13 mouse cellular contexts compared by ENCODE assay signal in the genomic region with DNA sequence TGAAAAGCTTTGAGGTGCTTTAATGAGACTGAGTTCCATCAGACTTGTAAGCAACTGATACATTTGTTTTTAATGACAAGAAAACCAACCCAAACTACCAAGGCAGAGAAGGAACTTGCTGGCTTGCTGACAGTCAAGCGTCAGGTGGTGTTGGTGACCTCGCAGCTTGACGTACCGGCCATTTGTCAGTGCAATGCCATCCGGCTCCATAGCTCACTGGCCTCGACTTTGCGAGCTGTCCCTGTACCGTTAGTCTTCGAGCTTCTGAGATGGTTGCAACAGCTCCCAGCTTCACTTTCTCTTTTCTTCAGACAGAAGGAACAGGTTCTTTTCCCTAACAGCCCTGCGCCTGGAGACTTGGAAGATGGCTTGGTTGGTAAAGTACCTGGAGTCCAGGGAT. TPM values are rescaled to one million over a fixed set of nuclear protein-coding genes. Genes with fewer than 3 reads are reported as not detected.
"Had no signal": no experiment of that assay in that cellular context is flagged by ENCODE, and none has a peak within 500 bp of the region (broad histone marks: within the 10 kb centered on the region; RNA-seq: fewer than 3 reads in every experiment).

No protein-coding gene starts in this region.

- DNase-seq: kidney, adult 18-20 months; kidney, postnatal 25 days; layer of hippocampus, adult 9-11 months; liver; lung, adult 18-20 months; lung, postnatal 10 days; lung, postnatal 36 days; thymus, adult 18-20 months; thymus, postnatal 36 days had no signal

RNA-seq across cellular contexts. Expression of gene AC140267.1, which starts 18.2 kb away (rescaled TPM):
- total RNA-seq: monocyte, adult 5-6 weeks; neutrophil, adult 5-6 weeks had no signal

RNA-seq across cellular contexts. Expression of gene Mgat3, which starts 44.0 kb away (rescaled TPM):
- total RNA-seq: megakaryocyte progenitor cell, adult 5-6 weeks; megakaryocyte-erythroid progenitor cell, adult 5-6 weeks; monocyte, adult 5-6 weeks had no signal
